Mouse (Mus musculus) brain, embryonic 18.5 days (tissue): ENCODE data around the gene Ssbp4.
"Not testable (repeated sequence)": the region's sequence is repeated elsewhere in the genome, so short reads cannot be mapped to it uniquely, and the experiment has no call there.

Experiments used
- DNase-seq: peaks from one replicate; pipeline ENCODE4 v3.0.0-alpha.2; 2012; ENCODE audit warnings: low read depth, low spot score

Ssbp4 gene

DNA sequence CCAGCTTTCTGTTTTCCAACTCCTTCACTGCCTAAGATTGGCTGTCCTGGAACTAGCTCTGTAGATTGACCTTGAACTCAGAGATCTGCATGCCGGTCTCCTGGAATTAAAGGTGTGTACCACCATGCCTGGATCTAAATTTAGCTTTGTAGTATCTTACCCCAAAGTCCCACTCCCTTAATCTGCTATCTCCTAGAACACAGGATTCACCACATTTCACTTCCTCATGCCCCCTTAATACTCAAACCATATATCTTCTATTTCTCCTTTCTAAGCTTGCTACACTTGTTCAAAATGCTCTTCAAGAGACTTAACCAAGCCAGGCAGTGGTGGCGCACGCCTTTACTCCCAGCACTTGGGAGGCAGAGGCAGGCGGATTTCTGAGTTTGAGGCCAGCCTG, 20.7 kb downstream of the Ssbp4 start:
- DNase-seq = not testable (repeated sequence)

DNA sequence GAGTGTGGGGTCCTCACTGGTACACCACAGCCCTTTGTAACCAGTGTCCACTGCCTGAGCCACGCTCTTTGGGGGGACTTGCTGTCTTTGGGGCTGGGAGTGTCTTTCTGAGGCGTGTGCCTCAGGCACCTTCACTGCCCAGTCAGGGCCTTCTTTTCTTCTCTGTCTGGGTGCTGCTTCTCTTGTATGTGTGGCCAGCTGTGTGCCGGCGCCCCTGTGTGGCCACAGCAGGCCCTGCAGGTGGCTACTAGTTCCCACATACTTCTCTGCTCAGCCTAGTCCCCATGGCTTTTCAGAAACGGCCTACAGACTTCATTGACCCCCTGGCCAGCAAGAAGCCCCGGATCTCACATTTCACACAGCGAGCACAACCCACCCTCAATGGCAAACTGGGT, 23.4 kb downstream of the Ssbp4 start:
- no peak for DNase-seq

DNA sequence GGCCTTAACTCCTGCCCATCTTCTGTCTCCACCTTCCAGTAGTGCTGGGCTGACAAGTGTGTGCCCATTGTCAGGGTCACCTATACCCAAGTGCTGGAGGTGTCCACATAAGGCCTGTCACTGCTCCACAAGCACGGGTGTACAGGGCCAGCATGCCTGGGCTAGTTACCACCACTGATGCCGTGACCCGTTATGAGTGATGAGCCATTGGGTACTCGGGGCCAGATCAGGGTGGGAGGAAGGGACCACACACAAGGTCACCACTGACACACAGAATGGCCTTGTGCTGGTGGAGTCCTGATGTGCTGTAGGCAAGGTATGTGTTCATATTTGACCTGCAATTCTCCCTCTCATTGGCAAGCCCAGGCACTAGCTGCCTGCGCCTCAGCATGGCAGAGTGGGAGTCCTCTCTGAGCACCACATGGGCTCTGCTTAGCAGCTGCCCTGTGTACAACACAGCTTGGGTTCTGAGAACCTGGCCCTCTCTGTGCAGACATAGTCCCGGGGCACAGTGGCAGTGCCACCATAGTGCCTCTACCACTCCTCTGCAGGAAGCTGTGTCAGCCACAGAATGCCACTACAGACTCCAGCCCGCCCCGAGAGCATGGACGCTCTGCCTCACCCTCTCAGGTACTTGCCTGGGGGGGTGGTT, 23.9 kb downstream of the Ssbp4 start:
- DNase-seq = no peak

DNA sequence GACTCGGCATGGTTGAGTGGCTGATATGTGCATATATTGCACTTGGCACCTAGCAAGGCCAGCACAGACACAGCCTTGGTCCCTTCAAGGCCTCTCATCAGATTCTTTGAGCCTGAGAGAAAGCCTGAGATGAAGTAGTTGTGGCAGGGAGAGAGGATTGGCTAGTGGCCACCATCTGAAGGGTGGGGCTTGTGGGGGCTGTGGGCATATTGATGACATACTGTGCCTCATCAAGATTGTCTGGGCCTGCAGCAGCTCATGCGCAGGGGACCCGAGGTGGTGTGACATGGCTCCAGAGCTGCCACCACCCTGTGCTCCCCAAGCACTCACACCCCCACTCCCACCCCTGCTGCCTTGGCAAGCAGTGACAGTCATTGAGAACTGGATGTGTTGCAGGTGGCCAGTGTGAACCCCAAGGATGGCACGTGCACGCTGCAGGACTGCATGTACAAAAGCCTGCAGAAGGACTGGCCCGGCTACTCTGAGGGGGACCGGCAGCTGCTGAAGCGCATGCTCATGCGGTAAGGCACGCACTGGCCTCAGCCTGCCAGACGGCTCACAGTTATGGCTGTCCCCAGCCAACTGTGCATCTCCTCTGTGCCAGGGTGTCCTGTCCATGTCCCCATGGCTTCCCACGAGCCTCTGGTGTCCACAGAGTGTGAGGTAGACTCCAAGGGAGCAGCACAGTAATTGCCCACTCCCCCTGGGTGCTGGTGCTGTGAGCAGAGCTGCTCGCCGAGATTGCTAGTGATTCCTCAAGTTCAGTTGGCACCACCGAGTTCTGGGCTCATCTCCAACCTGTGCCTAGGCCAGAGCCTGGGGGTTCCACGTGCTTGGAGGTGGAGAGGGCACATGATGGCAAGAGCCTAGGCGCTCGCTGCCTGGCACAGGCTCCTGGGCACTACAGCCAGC, 24.9 kb downstream of the Ssbp4 start:
- no peak for DNase-seq

DNA sequence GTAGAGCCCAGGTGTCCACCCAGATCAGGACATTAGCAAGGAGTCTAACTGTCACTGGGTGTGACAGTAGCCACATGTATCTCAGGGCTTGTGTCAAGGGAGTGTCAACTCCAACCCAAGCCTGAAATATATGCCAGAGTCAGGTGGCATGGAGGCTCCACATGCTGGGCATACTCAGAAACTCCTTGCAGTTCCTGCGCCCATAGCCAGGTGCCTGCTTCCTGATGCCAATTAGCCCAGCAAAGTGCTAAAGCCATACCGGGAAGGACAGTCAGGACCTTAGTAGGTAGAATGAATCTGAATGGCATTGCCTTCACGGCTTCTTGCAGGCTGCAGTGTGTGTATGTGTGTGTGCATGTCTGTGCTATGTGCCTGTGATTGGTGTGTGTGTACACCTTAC, 31.5 kb downstream of the Ssbp4 start:
- DNase-seq = no peak

DNA sequence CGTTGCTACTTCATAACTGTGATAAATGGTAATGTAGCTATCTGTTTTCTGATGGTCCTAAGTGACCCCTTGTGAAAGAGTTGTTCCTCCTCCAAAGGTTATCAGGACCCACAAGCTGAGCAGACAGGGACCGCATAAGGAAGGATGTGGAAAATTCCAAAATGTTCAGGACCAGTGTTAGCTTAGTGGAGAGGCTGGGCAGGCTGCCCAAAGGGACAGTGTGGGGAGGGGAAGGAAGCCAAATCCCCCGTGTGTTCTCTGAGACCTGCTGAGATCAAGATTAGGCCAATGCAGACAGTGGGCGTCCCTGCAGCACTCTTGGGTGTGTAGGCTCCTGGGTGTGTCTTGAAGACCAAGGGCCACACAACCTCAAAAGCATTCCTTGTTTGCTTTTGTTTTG, 33.8 kb downstream of the Ssbp4 start:
- no peak for DNase-seq

DNA sequence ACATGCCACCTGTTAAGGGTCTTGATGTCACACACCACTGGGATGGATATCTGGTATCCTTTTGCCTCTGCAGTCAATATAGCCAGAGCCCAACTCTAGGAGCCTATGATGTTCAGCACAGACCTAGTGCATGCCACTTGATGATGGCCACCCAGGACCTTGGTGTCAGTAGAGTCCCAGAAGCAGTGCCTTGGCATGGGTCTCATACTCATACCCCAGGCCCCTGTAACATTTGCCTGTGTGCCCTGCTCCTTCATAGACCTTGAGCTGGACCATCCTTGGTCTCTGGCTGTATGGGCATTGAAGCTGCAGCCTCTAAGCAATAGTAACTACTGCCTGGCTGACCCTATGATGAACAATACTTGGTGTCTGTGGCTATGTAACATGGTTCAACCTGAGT, 34.4 kb downstream of the Ssbp4 start:
- no peak for DNase-seq

DNA sequence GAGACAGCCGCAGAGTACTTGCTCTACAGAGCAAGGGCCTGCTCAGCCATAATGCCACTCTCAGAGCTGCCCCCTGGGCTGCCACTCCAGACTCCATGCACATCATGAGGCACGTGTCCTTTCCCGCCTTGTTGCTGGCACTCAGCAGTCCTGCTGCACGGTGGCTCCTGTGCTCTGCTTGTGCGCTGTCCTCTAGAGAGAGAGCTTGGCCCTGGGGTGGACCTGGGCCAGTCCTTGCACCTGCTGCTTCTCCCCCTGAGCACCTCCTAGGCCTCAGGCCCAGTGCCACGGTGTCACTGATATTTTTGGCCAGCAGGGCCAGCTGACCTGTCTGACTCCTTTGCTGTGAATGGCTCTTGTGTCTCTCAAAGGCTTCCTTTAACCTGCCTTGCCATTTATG, 37.7 kb downstream of the Ssbp4 start:
- no peak for DNase-seq

DNA sequence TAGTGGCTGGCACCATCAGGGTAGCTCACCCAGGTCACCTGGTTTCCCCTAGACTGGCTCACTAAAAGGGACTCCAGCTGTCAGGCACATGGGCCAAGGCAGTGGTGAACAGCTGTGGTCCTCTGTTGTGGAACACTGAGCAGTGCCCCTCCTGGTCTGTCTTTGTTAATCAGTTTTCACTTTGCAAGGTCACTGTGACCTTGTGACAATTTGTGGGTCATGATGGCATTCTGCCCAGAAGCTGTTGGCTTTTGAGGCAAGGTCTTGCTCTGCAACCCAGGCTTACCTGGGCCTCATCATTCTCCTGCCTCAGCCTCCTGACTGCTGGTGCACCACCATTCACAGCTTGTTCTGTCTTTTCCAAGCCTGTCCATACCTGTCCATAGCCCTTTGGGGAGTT, 38.3 kb downstream of the Ssbp4 start:
- DNase-seq = no peak

DNA sequence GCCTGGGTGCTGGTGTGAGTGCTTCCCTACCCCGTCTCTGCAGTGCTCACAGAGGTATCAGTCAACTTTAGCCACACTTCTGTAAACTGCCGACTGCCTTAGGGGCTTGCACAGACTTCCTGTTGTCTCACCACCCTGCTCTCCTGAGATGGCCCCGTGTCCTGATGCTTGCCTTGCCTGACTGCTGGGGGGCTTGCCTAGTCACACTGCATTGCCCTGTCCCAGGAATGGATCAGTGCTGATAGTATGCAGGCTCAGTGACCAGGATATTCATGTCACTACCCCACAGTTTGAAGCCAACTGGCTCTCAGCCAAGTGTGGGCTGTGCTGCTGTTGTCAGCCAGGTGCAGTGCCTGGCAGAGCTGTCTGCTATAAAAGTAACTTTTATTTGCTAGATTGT, 43.1 kb downstream of the Ssbp4 start:
- no peak for DNase-seq

DNA sequence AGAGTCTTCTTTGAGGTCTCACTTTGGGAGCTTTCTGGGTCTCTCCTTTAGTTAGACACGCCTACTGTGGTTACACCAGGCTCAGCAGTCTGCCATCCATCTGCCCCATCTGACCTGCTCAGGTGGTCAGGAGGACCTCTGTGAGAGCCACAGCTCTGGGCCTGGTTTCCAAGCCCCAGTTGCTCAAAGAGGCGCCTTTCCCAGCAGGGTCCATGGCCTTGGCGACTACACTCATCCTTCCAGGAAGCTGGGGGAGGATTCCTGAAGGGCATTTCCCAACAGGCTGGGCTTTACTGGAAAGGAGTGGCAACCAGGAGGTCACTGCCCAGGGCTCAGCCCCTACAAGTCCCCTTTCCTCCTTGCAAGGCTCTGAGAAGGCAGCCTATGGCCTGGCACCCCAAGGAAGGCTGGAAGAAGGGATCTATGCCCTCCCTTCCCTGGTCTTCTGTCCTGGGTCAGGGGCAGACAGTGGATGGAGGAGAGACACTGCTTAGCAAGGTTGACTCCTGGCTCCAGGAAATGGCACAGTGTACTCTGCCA, 43.9 kb downstream of the Ssbp4 start:
- DNase-seq = no peak

DNA sequence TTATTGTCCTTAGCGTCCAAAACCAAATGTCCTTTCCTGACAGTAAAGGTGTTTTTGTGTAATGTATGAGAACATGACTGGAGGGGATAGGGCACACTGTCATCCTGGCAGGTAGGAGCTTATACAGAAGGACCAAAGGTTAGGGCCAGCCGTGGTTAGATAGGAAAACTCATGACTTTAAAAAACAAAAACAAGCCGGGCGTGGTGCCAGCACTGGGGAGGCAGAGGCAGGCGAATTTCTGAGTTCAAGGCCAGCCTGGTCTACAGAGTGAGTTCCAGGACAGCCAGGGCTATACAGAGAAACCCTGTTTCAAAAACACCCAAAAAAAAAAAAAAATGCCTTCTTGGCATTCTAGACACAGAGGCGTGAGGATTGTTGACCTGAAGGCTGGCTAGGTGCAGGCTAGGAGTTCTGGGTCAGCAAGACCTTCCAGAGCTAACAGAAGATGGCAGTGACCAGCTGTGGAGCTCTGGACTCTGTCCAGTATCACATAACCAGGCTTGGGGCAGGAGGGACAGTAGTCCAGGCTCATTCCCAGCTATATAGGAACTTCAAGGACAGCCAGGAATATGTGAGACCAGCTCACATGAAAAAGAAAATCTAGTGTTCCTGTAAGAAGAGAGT, 44.8 kb downstream of the Ssbp4 start:
- DNase-seq = no peak

DNA sequence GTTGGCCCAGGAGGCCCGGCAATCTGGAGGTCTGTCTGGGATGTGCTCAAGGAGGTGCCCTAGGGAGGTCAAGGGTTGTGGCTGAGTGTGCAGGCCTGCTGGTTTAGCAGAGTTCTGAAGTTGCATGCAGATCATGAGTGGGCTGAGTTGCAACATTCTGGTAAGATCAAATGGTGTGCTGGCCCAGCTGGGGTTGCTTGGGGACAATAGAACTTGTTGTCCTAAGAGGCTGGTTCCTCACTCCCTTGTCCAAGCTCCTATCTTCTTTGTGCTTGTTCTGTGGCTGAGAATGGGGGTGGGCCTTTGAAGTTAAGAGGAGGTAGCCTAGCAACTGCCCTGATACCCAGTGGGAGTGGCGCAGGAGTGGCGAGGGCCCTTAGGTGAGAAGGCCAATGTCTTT, 45.9 kb downstream of the Ssbp4 start:
- DNase-seq = no peak

DNA sequence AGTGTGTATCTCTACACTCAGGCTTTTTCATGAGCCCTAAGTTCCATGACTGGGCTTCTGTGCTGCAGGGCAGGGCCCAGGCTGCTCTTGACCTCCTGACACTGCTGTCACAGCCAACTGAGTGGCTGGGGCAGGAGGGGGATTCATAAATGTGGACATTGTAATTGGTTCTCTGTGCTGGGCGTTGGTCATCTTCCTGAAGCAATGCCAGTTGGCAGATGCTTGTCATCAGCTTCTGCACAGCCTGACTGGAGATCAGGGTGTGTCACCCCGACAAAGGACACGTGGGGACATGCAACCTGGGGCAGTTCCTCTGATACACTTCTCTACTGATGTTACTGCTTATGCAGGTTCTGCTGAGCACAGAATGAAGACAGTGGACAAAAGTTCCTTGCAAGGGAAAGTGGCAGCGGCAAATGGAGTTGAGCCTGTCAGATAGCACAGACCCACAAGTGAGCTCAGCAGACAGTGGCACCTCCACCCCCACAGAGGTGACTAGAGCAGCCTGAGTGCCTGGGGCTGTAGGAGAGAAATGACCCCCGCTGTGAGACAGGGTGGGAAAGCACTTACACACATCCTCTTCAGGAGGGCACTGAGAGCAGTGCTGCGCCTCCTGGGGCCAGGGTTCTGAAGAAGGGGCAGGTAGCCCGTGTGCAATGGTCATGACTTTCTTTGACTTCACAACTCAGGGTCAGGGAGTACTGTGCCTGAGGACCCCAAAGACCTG, 46.7 kb downstream of the Ssbp4 start:
- DNase-seq = no peak

DNA sequence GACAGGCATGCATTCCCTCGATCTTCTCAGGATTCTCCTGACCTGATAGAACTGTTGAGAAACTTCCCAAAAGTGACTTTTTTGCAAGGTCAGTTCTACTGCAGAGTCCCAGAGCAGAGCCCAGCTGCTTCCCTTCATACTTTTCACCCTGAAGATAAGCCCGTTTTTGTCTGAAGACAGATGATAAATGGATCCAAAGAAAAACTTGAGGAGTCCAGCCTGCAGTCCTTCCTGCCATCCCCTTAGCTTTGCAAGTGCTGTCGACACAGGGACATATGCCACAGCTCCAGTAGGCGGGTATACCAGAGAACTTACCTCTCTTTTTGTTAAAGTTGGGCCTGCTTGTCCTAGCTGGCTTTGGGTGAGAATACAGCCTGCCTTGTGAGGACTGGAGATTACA, 47.3 kb downstream of the Ssbp4 start:
- DNase-seq = no peak

DNA sequence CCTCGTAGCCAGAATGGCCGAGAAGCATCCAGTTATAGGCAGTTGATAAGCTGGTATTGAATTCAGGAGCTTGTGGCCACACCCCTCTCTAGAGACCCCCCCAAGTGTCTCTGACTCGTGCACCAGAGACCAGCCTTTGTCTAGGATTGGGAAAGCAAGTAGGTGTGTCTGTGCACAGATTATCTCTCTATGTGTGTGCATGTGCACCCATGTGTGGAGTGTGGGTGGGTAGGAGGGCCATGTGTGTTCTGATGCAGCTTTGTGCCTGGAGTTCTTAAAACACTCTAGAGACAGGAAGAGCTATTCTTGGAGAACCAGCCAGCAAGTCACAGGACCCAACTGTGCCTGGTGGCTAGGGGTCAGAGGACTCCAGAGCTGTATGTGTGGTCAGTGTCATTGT, 48.1 kb downstream of the Ssbp4 start:
- DNase-seq = no peak

DNA sequence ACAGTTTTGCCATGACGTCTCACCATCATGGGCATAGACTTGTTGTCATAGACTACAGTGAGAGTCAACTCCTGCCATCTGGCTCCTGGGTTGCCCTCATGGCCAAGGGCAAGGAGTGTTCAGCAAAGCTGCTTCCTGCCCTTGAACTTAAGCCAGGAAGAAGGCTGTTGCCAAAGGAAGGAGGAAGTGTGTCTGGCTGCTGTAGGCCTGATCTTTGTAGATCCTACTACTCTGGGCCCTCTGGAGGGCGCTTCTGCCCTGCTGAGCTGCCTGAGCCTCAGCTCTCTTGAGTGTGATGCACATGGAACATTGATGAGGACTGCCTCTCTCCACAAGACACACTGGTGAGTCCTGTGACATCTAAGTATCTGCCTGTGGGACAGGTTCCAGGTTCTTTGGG, 48.6 kb downstream of the Ssbp4 start:
- DNase-seq = no peak

DNA sequence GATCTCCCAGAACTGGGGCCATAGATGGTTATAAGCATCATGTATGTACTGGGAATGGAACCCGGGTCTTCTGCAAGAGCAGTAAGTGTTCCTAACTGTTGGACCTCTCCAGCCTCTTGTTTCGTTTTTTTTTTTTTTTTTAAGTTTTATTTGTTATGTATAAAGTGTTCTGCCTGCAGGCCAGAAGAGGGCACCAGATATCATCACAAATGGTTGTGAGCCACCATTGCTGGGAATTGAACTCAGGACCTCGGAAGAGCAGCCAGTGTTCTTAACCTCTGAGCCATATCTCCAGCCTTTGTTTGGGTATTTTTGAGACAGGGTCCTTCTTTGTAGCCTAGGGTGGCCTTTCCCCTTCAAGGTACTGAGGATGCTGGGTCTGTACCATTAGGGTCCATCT, 49.7 kb downstream of the Ssbp4 start:
- no peak for DNase-seq

DNA sequence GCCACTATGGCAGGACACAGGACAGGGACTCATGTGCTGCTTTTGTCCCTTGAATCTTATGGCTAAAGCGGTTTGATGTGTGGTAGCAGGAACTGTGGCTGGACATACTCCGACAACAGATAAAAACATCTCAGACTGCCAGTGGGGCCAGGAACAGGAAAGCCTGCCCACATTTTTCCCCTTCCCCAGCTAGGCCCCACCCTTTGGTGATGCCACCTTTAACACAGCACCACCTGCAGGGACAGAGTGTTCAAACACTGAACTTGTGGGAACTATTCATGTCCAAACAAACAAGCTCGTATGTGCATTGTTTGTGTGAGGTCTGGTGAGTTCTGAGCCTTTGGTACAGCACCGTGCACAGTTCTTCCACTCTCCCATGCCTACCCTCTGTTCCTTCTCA, 50.3 kb downstream of the Ssbp4 start:
- no peak for DNase-seq

DNA sequence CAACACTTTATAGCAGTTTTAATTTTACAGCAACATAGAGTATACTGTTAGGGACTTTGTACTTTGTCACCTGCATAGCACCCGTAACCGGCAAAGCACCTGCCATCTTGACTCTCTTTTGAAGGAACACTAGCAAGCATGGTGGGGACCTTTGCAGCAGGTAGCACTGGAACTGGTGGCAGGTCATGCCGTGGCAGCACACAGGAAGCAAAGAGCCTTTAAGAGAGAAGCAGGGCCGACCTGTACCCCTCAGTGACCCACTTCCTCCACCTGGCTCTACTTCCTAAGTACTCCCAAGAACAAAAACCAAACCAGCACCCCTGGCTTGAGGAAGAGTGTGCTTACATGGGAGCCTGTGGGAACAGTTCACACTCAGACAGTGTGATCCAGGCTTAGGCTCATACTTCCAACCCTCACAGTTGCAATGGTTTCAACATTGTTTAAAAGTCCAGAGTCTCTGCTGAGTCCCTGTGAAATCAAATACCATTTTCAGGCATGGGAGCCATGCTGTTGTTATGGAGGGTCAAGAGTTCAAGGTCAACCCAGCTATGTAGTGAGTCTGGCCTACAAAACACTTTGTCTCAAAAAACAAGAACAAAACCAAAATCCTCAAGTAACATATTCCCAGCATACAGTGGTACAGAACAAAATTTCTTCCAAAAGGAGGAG, 53.5 kb downstream of the Ssbp4 start:
- no peak for DNase-seq

DNA sequence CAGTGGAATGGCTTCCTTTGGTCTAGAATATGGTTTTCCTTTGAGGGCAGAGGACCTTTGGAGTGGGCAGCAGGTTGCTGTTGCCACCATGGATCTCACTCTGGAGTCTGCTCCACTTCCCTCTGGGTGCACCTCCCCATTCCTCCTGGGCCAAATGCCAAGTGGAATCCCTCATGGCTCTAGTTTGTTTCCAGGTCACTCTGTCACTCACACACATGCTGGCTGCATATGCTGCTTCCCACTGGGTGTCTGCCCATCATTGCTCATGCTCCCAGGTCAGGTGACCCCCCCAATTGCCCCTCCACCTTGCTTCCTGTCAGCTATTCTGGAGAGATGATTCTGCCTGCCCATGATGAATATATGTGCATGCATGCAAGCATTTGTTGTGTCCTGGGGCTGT, 54.9 kb downstream of the Ssbp4 start:
- DNase-seq = no peak
